Mouse (Mus musculus): Measurements from ENCODE around the gene Tox2.

- TF ChIP-seq ZC3H11A (IDR thresholded peaks at IDR 0.05; ENCODE audit: borderline replicate concordance, low read depth, low read length) (no peak), CHD2 (IDR thresholded peaks at IDR 0.05; ENCODE audit: low read depth, low read length) (no peak), HCFC1 (IDR thresholded peaks at IDR 0.05; ENCODE audit: borderline replicate concordance, insufficient read depth, low read length) (no peak), MAFK (IDR thresholded peaks at IDR 0.05; ENCODE audit: insufficient read depth, low read depth, low read length) (no peak)
Observed at GRCm38 (mm10) chr2:163190004-163190441, 12.9 kb upstream of the Tox2 start.

Measured in ES-E14 (cell line).